Mouse (Mus musculus) heart, embryonic 12.5 days (tissue): ENCODE measurements at regions not wholly inside any gene's neighbourhood (a gene's known extent, or its start where the extent isn't known, plus 50 kb on each side); places are given as distances from the start of the nearest gene placed in this dataset.

Source experiments
- ATAC-seq: fragments of 200-750 bp; cut with Nextera tagmentation; 2 replicates; pipeline ENCODE4 v1.8.0; 2017; ENCODE audit warnings: moderate TSS enrichment, moderate library complexity; ENCODE audit not compliant: insufficient number of reproducible peaks, low FRiP score
- H3K27ac ChIP-seq: fragments of 300-500 bp; sonication (generic); 2 replicates; pipeline ENCODE4 v1.5.1; 2016; ENCODE audit warnings: mild to moderate bottlenecking, moderate library complexity; ENCODE audit not compliant: poor library complexity, severe bottlenecking
- H3K27me3 ChIP-seq: fragments of 300-500 bp; sonication (generic); replicated peaks from 2 replicates; pipeline ENCODE4 v1.6.1; 2016; ENCODE audit warnings: mild to moderate bottlenecking, moderate library complexity
- H3K36me3 ChIP-seq: fragments of 300-500 bp; sonication (generic); 2 replicates; pipeline ENCODE4 v1.6.1; 2016; ENCODE audit warnings: mild to moderate bottlenecking, moderate library complexity
- H3K4me1 ChIP-seq: fragments of 300-500 bp; sonication (generic); replicated peaks from 2 replicates; pipeline ENCODE4 v1.6.1; 2016; ENCODE audit warnings: mild to moderate bottlenecking
- H3K4me2 ChIP-seq: fragments of 300-500 bp; sonication (generic); 2 replicates; pipeline ENCODE4 v1.6.1; 2016; ENCODE audit warnings: mild to moderate bottlenecking, moderate library complexity
- H3K4me3 ChIP-seq: fragments of 300-500 bp; sonication (generic); 2 replicates; pipeline ENCODE4 v1.5.1; 2016; ENCODE audit warnings: mild to moderate bottlenecking
- H3K9ac ChIP-seq: fragments of 300-500 bp; sonication (generic); 2 replicates; pipeline ENCODE4 v1.6.1; 2016; ENCODE audit warnings: mild to moderate bottlenecking, moderate library complexity
- H3K9me3 ChIP-seq: fragments of 300-500 bp; sonication (generic); replicated peaks from 2 replicates; pipeline ENCODE4 v1.6.1; 2016; ENCODE audit warnings: mild to moderate bottlenecking, moderate library complexity
- WGBS: fragments of 180-500 bp; shearing (Covaris S2); methylation state at CpG from one replicate; pipeline ENCODE4 v1.1.7; 2016; 5-methylcytosine and 5-hydroxymethylcytosine counted together

DNA sequence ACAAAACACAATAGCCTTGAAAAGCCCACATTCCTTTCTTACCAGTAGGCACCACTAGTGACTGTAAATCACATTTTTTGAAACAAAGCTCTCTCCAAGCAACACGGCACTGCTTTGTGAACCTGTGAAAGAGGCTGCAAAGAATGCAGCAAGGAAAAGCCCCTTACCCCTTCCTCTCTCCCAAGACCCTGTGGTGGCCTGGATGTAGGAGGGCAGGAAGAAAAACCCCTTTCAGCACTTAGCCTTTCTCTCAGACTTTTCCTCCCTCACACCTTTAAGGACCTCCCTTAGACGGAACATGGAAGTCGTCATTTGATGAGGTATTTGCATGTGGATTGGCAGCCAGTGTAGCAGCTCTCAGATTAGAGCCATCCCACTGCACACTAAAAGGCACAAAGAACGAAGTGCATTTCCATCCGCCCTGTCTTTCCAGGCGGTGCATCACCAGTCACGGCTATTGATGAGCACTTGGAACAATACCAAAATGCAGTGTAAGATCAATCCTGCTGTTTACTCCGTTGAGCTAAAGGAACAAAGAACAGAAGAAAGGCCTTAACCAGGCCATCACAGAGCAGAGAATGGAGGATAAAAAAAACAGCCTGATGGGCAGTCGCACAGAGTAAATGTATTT, 369.7 kb upstream of the Spred2 start:
- no peak overlapping the region for H3K9ac ChIP-seq
- no peaks in the 10 kb centered on the region for H3K36me3 ChIP-seq
- no peaks in the 10 kb centered on the region for H3K27me3 ChIP-seq
- H3K4me3 ChIP-seq = no peak overlapping the region
- H3K4me1 ChIP-seq = no peaks in the 10 kb centered on the region
- H3K4me2 ChIP-seq = no peak overlapping the region
- 58% methylated on average over 9 of the region's 9 CpGs for WGBS
- no peak overlapping the region for H3K27ac ChIP-seq
- ATAC-seq = no peak
- H3K9me3 ChIP-seq = no peaks in the 10 kb centered on the region

DNA sequence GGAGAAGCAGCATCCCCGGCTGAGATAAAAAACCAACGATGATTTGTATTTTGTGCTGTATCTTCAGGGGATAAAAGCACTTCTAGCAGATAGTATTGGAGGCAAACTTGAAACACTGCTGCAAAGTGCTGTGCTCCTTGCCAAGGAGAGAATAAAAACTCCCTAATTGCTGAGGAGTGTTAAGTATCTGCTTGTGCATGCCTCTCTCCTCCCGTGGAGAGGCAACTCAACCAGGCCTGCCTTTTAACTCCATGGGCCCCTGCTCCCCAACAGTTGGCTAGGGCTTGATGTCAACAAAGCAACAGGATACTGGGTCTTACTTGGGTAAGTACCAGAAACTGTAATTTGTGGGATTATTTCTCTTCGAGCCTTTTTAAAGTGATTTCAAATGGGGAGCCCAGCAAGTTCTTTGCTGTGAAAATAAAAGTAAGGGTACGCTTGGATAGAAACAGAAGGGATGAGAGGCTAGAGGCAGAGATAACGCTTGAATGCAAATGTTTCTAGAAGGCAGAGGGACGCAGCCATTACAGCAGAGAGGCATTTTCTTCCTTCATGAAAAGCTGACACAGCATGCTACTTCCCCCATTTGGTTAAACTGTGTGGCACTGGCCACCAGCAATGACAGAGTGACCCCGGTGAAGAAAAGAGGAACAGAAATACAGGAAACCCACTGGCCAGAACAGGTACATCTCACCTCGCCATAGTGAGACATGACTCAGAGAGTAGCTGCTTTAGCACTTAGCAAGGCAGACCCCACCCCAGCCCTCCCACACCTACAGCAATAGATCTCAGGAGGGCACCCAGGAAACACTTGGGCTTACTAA, 369.0 kb upstream of the Spred2 start:
- no peaks in the 10 kb centered on the region for H3K36me3 ChIP-seq
- H3K27ac ChIP-seq = no peak overlapping the region
- H3K27me3 ChIP-seq = no peaks in the 10 kb centered on the region
- 70% methylated on average over 9 of the region's 9 CpGs for WGBS
- ATAC-seq = no peak
- H3K4me3 ChIP-seq = no peak overlapping the region
- no peaks in the 10 kb centered on the region for H3K4me1 ChIP-seq
- no peak overlapping the region for H3K9ac ChIP-seq
- H3K9me3 ChIP-seq = no peaks in the 10 kb centered on the region
- no peak overlapping the region for H3K4me2 ChIP-seq

DNA sequence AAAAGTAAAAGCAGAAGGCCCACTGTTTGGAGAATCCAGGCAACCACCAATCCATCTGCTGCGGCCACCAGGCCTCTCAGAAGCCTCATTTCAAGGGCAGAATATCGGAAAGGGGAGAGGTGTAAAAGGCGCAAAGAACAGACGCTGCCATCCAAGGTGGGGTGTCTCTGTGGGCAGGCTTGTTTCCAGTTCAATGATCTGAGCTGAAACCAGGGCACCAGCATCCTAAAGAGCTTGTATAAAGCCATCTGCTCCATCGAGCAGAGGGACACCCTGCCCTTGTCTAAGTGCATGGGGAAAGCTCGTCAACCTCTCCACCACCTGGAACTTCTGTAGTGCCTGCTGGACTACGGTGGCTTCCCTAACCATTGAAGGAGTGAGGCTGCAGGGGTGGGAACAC, 363.7 kb upstream of the Spred2 start:
- no peaks in the 10 kb centered on the region for H3K36me3 ChIP-seq
- WGBS = 84% methylated on average over 7 of the region's 7 CpGs
- no peak overlapping the region for H3K4me2 ChIP-seq
- H3K27ac ChIP-seq = no peak overlapping the region
- H3K27me3 ChIP-seq = no peaks in the 10 kb centered on the region
- no peak for ATAC-seq
- no peak overlapping the region for H3K9ac ChIP-seq
- H3K9me3 ChIP-seq = no peaks in the 10 kb centered on the region
- H3K4me1 ChIP-seq = no peaks in the 10 kb centered on the region
- no peak overlapping the region for H3K4me3 ChIP-seq

DNA sequence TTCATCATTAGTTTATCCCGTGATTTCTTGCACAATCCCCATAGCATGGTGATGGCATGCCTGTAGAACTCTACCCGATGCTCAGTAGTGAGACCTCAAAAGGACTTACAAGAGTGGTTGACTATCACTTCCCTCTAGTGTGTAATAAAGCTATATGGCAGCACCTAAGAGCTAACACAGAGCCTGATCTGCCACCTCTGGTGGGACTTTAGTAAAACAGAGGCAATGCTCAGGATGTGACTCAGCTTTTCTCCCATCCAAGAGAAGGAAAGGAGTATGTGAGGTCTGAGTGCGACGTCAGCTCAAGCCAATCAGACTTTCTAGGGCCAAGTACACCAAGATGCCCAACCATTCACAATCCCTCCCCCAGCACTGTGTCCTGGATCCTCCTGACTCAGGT, 361.5 kb upstream of the Spred2 start:
- Histone ChIP-seq H3K36me3 (no peaks in the 10 kb centered on the region), H3K9ac (no peak overlapping the region), H3K4me1 (no peaks in the 10 kb centered on the region), H3K4me2 (no peak overlapping the region), H3K4me3 (no peak overlapping the region), H3K27ac (no peak overlapping the region), H3K27me3 (no peaks in the 10 kb centered on the region), H3K9me3 (no peaks in the 10 kb centered on the region)
- WGBS = 80% methylated on average over 4 of the region's 4 CpGs
- ATAC-seq = no peak

DNA sequence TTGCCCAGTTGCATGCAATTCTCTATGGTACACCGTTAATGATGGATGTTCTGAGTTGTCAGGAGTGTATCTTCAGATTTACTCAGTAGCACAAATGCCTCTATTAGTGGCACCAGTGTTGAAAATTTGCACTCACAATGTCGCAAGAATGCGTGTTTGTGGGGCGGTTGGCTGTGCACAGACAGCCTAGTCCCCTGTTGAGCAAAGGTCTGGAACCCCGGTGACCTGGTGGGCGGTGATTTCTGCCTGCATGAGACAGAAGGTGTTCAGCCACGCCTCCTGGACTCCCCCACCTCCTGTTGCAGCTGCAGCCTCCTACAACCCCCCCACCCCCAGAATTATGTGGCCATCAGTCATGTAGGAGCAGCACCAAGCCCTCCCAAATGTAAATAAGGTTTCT, 338.9 kb upstream of the Spred2 start:
- no peak overlapping the region for H3K9ac ChIP-seq
- 0 out of 2 replicates have a peak, but pooled peaks cover 2% of the 10 kb centered on the region for H3K9me3 ChIP-seq
- no peak for ATAC-seq
- no peaks in the 10 kb centered on the region for H3K4me1 ChIP-seq
- 83% methylated on average over 7 of the region's 7 CpGs for WGBS
- H3K27ac ChIP-seq = no peak overlapping the region
- no peak overlapping the region for H3K4me3 ChIP-seq
- H3K4me2 ChIP-seq = no peak overlapping the region
- no peaks in the 10 kb centered on the region for H3K27me3 ChIP-seq
- no peaks in the 10 kb centered on the region for H3K36me3 ChIP-seq

DNA sequence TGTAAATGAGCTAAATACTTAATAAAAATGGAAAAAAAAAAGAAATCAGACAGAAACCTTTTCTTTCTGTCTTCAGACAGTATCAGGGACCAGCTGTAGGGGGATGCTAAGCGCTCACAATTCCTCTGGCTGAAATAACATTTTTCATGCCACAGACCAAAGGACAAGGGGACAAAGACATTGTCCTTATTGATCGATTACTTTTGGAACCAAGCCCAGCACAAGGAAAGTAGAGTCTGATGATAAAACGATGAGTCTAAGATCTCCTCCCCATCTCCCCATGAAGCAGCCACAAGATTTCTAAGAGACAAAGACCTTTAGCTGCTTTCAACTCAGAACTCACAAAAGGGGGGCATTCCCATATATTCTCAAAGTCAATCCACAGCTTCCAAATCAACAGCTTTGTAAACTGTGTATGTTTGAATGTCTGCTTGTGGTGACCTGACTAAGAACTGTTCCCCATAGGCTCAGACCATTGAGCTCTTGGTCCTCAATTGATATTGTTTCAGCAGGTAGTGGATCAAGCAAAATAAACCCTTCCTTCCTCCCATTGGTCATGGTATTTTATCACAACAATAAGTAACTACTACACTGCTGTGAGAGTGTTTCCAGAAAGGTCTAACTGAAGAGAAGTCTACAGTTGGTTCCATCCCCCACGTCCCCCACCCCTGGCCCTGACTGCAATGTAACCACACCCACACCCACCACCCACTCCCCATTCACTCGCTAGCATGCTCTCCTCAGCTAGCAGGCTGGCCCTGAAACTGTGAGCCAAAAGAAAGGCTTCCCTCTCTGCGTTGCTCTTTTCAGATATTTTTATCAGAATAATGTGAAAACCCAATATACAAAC, 331.4 kb upstream of the Spred2 start:
- Histone ChIP-seq H3K36me3 (no peaks in the 10 kb centered on the region), H3K4me2 (no peak overlapping the region), H3K9me3 (0 out of 2 replicates have a peak, but pooled peaks cover 2% of the 10 kb centered on the region), H3K4me3 (no peak overlapping the region), H3K9ac (no peak overlapping the region), H3K27me3 (no peaks in the 10 kb centered on the region), H3K4me1 (no peaks in the 10 kb centered on the region), H3K27ac (no peak overlapping the region)
- 72% methylated on average over 6 of the region's 6 CpGs for WGBS
- no peak for ATAC-seq

DNA sequence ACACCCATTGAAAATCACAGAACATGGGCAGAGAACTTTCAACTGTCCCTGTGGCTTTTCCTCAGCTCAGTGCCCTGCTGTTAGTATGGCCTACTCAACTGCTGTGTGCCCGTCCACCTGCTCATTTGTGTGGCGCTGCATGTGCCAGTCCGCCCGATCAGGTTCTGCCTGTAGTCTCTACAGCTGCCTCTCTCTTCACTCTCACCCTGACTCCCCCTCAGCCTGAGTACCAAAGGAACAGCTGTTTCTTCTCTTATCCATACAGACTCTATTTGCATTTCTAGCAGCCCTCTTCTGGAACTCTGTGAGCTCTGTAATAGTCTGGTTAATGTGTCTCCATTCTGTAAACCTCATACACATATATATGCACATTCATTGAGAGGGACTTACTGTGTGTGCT, 329.1 kb upstream of the Spred2 start:
- ATAC-seq = no peak
- no peak overlapping the region for H3K4me3 ChIP-seq
- 89% methylated on average over 4 of the region's 4 CpGs for WGBS

DNA sequence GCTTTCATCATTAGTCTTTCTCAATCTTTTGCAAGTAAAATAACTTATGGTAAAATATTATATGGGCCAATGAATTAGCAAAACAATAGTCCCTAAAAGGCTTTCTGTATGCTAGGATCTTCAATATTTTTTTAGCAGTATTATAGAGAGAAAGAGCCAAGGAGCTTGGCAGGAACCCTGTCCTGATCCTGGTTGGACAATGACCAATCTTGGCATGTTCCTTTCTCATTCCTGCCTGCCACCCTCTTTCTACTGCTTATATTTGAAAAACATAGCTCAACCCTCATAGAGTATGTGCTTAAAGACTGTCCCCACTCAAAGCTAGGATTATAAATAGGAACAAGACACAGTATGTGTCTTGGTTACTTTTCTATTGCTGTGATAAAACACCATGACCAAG, 327.8 kb upstream of the Spred2 start:
- H3K4me2 ChIP-seq = no peak overlapping the region
- no peaks in the 10 kb centered on the region for H3K9me3 ChIP-seq
- H3K36me3 ChIP-seq = no peaks in the 10 kb centered on the region
- H3K4me1 ChIP-seq = no peaks in the 10 kb centered on the region
- no peak overlapping the region for H3K4me3 ChIP-seq
- no peak overlapping the region for H3K27ac ChIP-seq
- no peak for ATAC-seq
- H3K27me3 ChIP-seq = no peaks in the 10 kb centered on the region
- no peak overlapping the region for H3K9ac ChIP-seq

More for the DNA sequence above, 329.1 kb upstream of the Spred2 start:
- H3K27me3 ChIP-seq = no peaks in the 10 kb centered on the region
- H3K4me1 ChIP-seq = no peaks in the 10 kb centered on the region
- H3K9ac ChIP-seq = no peak overlapping the region
- no peaks in the 10 kb centered on the region for H3K9me3 ChIP-seq
- H3K4me2 ChIP-seq = no peak overlapping the region
- H3K36me3 ChIP-seq = no peaks in the 10 kb centered on the region
- H3K27ac ChIP-seq = no peak overlapping the region

DNA sequence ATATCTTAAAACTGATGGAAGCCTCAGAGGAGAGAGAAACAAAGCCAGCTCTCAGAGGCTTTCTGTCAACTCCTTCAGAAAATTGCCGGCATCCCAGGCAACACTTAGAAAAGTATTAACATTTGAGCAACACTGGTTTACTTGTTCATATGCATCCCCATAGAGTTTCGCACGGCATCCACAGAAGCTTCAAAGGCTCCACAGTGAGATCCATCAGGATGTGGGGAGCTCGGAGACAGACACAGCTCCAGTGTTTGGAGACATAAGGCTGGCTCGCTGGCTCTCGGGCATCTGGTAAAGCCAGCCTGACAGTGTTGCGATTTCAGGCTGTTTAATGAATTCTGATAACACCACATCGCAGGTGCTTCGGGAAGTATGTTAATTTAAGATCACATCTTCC, 324.7 kb upstream of the Spred2 start:
- Histone ChIP-seq H3K4me2 (no peak overlapping the region), H3K4me1 (no peaks in the 10 kb centered on the region), H3K27me3 (no peaks in the 10 kb centered on the region), H3K9me3 (no peaks in the 10 kb centered on the region), H3K27ac (no peak overlapping the region), H3K9ac (no peak overlapping the region), H3K4me3 (no peak overlapping the region), H3K36me3 (no peaks in the 10 kb centered on the region)
- ATAC-seq = no peak
- WGBS = 84% methylated on average over 9 of the region's 9 CpGs

DNA sequence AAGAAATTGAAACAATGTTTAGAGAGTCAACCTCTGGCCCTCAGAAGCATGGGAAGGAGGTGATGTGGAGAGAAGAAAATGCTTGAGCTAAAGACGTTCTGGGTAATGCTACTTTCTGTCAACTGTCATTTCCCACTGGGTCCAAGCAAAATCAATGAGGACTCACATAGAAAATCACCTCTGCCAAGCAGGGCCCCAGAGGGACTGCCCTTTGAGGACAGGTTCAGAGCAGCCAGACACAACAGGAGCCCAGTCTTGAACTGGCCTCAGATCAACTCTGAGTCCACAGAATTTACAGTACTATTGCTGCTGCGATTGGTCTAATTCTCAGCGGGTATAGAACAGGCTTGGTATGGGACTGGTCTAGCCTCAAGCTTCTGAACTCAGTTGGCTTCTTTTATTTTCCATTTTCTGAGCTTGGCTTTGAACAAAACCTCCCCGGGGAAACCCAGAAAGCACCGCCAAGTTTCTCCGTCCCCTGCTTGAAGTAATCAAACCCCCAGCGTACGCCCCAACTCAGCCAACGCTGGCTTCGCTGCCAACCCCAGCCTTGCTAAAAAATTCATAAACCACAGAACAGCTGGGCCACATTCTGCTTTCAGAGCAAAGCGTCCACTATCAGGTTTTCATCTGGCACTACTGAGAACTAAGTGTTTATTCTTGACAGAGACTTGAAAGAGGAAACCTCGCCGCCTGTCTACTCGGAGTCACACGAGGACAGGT, 322.8 kb upstream of the Spred2 start:
- ATAC-seq = no peak
- Histone ChIP-seq H3K4me2 (no peak overlapping the region), H3K36me3 (no peaks in the 10 kb centered on the region), H3K9ac (no peak overlapping the region), H3K9me3 (no peaks in the 10 kb centered on the region), H3K27ac (no peak overlapping the region), H3K27me3 (no peaks in the 10 kb centered on the region), H3K4me3 (no peak overlapping the region), H3K4me1 (no peaks in the 10 kb centered on the region)
- 87% methylated on average over 15 of the region's 15 CpGs for WGBS

DNA sequence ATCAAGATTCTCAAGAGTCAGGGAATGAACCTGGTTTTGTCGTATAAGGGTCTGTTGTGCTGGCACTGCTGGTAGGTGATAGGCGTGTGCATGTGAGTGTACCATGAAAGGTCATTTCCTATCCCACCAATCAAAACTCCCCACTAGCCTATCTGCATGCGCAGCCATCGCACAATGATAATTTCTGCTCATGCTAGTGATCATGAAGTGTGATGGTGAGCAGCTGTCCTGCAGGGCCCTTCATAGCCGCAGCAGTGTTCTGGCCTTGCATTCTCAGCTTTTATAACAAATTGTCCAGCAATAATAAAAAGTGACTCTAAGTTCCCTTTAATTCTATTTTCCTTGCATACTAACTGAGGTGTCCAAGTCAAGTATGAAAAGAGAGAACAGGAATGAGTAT, 321.7 kb upstream of the Spred2 start:
- ATAC-seq = no peak

More for the DNA sequence above, 321.7 kb upstream of the Spred2 start:
- no peaks in the 10 kb centered on the region for H3K4me1 ChIP-seq
- no peaks in the 10 kb centered on the region; the same call in 1 of the 2 replicates for H3K9me3 ChIP-seq
- no peaks in the 10 kb centered on the region for H3K36me3 ChIP-seq
- no peak overlapping the region for H3K4me2 ChIP-seq
- H3K9ac ChIP-seq = no peak overlapping the region
- WGBS = 83% methylated on average over 5 of the region's 5 CpGs
- no peak overlapping the region for H3K4me3 ChIP-seq
- no peaks in the 10 kb centered on the region for H3K27me3 ChIP-seq
- H3K27ac ChIP-seq = no peak overlapping the region
